Mouse (Mus musculus): ENCODE results near the gene Gm45021.
A peak's percentile ranks its signal among the peaks of the same experiment; 100 is the strongest.

Gm45021 gene

DNA sequence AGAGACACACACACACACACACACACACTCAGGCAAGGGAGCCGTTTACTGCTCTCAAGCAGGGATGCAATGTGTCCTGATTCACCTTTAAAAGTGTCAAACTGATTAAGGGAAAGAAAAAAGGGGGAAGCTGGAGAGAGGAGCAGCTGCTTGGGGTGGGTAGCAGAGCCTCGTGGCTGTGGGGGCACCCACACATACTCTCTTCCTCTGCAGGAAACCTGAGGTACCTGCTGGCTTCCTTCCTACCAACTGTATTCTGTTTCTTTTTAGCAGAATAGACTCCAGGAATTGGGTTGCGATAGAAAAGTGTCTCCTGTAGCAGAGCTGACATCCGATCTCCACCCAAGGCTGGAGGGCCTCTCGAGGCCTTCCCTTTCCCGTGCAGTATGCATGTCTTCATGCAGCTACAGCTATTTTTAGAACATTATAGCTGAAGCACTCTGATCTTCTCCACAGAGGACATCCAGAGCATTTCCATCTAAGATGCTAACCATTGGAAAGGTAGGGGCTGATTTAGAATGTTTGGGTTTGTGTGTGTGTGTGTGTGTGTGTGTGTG, at the start of gene Gm45021:
Gene Gm45021 (plus strand): TSS at position 417 of the 557 bp plus-strand sequence.
- DNase-seq = no peak

- DNase-seq = no peak
Measured at GRCm38 (mm10) chr6:48539860-48540259, 49.5 kb upstream of the Gm45021 start.

GRCm38 (mm10) chr6:48540721-48541120, 48.7 kb upstream of the Gm45021 start:
- DNase-seq = no peak

DNA sequence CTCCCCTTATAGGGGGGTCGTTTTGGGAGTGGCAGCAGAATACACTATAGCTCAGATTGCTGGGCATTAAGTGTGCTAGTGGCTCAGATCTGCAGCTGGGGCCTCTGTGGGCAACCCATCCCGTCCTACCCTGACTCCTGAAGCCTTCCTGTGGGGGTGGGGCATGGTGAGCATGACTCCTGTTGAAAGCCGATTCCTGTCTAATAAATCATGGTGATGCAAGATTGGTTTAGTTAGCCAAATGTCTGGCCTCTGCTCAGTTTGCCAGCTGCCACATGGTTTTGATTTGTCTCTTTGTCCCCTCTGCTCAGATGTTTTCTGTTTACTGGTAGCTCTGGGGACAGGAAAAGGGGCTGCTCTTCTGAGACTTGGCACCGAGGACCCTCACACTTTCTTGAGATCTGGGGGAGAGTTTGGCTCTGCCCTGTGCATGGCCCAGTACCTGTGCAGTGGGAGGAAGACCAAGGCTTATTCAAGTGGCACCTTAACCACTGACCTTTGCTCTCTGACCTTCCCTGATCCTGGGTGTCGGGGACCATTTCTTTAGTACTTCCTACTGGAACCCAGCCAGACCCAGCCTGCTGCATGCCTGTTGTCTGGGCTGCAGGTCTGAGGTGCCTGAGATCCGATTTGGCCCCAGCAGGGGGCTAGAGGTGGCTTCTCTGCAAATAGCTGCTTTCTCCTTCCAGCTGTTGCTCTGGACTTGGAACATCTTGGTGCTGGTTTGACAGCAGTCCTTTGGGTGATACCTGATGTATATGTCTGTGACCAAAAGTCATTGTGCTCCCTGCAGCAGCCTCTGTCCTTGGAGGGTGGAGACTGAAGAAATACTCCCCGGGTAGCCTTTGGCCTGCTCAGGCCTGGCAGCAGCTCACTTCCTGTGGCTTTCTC, 47.6 kb upstream of the Gm45021 start:
- peak; percentile 44 to 61 for DNase-seq

DNA sequence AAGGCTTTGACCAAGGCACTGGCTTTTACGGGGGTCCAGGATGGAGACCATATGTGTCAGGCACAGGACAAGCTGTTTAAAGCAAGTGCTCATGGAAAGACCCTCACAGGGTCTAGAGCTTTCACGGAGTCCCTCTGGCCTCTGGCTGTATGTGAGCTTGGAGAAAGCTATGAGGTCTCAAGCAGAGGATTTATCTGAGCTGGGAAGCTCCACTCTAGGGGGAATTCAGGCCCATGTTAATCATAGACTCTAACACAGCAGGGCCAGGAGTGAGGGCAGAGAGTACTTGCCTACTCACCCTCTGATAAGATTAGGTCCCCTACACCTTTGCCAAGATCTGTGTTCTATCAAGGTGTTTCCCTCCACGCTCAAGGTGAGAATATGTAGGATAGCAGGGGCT, 46.8 kb upstream of the Gm45021 start:
- no peak for DNase-seq

GRCm38 (mm10) chr6:48545251-48545650, 44.2 kb upstream of the Gm45021 start:
- peak in 1 of 2 experiments; percentile 0 for DNase-seq

- peak; percentile 65 to 69 for DNase-seq
Measured at GRCm38 (mm10) chr6:48546271-48546670, 43.1 kb upstream of the Gm45021 start.

- peak in 1 of 2 experiments; percentile 1 for DNase-seq
Measured at GRCm38 (mm10) chr6:48546858-48547257, 42.6 kb upstream of the Gm45021 start.

- DNase-seq = peak in 1 of 2 experiments; percentile 1
Measured at GRCm38 (mm10) chr6:48548314-48548713, 41.1 kb upstream of the Gm45021 start.

DNA sequence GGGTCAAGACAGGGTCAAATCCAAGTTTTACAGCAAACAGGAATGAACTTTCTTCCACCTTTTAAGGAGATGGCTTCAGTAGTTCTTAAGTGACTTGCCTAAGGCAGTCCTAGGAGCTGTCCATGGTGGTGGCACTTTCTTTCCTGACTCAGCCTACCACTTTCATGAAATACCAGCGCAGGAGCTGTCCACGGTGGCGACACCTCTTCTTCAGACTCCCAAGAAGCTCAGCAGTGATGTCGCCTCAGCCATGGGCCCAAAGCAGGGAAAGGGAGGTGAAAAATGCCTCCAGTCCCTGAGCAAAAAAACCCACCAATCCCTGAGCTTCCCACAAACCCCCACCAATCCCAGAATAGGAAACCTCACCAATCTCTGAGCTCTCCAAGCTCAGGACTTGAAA, 36.5 kb upstream of the Gm45021 start:
- peak; percentile 48 to 64 for DNase-seq

GRCm38 (mm10) chr6:48553819-48554218, 35.6 kb upstream of the Gm45021 start:
- no peak for DNase-seq

GRCm38 (mm10) chr6:48554280-48555103, 34.9 kb upstream of the Gm45021 start, which contains the start of gene Lrrc61:
Gene Lrrc61, plus strand, starts transcription at chr6:48554796.
- peak; percentile 99 for DNase-seq

DNA sequence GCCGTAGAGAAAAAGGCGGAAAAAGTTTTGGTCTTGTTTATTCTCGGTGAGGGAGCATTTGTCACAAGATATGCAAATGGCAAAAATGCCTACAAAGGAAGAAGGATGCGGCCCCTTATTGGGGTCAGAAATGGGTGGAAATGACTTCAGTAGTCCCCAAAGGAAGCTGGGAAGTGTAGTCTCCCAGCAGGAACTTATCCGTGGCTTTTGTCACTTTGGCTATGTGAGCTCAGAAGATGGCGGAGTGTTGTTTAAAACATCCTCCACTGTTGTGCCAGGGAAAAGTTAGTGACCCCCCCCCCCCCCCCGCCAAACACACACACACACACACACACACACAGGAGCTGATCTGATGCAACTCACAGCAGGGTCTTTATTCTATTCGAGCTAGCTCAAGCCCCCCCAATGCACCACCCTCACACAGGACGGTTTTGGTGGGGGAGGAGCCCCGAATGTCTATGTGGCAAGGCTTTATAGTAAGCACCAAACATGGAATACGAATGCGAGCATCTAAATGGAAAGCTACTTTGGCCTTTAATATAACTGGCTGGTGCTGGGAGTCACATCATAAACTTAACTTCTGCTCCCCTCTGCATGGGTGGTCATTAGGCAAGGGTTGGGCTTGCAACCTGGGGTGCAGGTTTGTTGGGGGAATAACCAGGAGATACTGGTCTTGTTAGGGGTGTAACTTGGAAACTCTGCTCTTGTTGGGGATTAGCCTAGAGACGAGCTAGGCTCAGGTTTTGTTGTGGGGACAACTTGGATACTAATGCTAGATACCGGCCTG, 34.1 kb upstream of the Gm45021 start:
- DNase-seq = peak; percentile 47 to 70

DNA sequence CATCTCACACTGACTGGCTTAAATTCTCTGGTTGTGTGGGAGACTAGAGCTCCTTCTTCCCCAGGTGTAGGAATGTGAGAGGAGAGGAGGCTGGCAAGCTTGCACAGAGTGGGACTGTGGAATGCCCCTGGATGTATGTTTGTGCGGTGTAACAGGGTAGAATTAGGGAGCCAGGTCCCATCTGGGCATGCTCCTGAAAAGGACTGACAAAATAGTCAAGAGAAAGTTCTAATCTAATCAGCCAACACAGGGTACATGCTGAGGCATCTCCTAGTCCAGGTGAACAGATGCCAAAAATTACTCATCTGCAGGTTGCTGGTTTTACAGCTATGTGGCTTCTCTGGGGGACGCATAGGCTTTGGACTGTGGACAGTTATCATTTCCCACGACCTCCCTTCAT, 33.5 kb upstream of the Gm45021 start:
- DNase-seq = peak in 1 of 2 experiments; percentile 3

DNA sequence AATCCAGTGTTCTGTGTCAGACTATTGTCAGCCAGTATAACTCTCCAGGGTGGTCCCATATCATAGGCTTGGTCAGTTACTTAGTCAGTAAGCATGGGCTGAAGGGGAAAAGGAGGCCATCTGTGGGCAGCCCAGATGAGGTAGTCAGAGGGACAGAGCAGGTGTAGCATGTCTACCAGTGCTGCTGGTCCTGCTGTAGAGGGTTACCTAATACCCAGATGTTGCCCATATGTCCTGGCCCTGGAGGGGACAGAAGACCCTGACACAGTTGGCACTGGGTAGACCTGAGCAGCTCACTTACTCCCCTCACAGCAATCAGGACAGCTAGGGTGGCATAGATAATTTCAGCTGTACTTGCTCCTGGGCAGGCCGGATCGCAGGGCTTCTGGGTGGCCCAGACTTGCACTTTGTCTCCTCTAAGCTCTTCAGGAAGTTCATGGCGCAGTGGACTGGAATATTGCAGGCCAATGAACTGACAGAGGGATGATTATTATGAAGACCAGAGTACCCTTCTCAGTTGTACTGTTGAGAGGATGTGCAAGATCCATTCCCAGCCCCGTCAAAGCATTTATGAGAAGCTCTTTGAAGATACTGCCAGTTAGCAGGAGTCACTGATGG, 23.6 kb upstream of the Gm45021 start:
- no peak for DNase-seq

GRCm38 (mm10) chr6:48566312-48566711, 23.1 kb upstream of the Gm45021 start:
- peak; percentile 78 to 85 for DNase-seq

- DNase-seq = peak; percentile 63 to 77
Measured at GRCm38 (mm10) chr6:48568036-48568984, 21.1 kb upstream of the Gm45021 start.

- DNase-seq = peak; percentile 21 to 29
Measured at GRCm38 (mm10) chr6:48569065-48569807, 20.2 kb upstream of the Gm45021 start.

GRCm38 (mm10) chr6:48572014-48572413, 17.4 kb upstream of the Gm45021 start:
- DNase-seq = no peak

- DNase-seq = peak; percentile 67 to 79
Measured at GRCm38 (mm10) chr6:48572572-48573061, 16.8 kb upstream of the Gm45021 start, which contains the start of gene Rarres2. Gene Rarres2, minus strand, starts transcription at chr6:48572789.

Data from kidney, postnatal 4 days (tissue).